Mouse (Mus musculus) small intestine, adult 2 months (tissue): ENCODE measurements around the gene Acot9. TPM values are rescaled to one million over a fixed set of nuclear protein-coding genes. Genes with fewer than 3 reads are reported as not detected.

Source experiments
- H3K27ac ChIP-seq: fragments of 200-500 bp; 2 replicates; pipeline ENCODE4 v1.5.1; 2012; ENCODE audit warnings: low read depth, low read length, control low read depth, inconsistent platforms; ENCODE audit not compliant: insufficient read depth
- H3K27me3 ChIP-seq: fragments of 200-500 bp; 2 replicates; pipeline ENCODE4 v1.6.1; 2012; ENCODE audit warnings: mild to moderate bottlenecking, moderate library complexity, low read length, inconsistent platforms; ENCODE audit not compliant: control insufficient read depth, insufficient read depth
- H3K36me3 ChIP-seq: fragments of 200-500 bp; 2 replicates; pipeline ENCODE4 v1.6.1; 2012; ENCODE audit warnings: mild to moderate bottlenecking, low read length, control low read depth, inconsistent platforms; ENCODE audit not compliant: control insufficient read depth, insufficient read depth
- H3K4me1 ChIP-seq: fragments of 200-500 bp; 2 replicates; pipeline ENCODE4 v1.6.1; 2012; ENCODE audit warnings: low read length, inconsistent platforms, mixed read lengths; ENCODE audit not compliant: control insufficient read depth, insufficient read depth, insufficient read length
- H3K4me3 ChIP-seq: fragments of 200-500 bp; 2 replicates; pipeline ENCODE4 v1.5.1; 2012; ENCODE audit warnings: low read depth, mild to moderate bottlenecking, control low read depth, inconsistent platforms, low read length, moderate library complexity
- CTCF ChIP-seq: fragments of 200-500 bp; IDR thresholded peaks from 2 replicates; pipeline ENCODE4 v1.5.1; 2012; ENCODE audit warnings: low read depth, mild to moderate bottlenecking, control low read depth, inconsistent platforms, low read length, moderate library complexity, mixed read lengths; ENCODE audit not compliant: insufficient replicate concordance, insufficient read length; ENCODE audit errors: extremely low read depth
- POLR2A ChIP-seq: fragments of 200-500 bp; IDR thresholded peaks from 2 replicates; pipeline ENCODE4 v1.6.1; 2012; ENCODE audit warnings: low read depth, mild to moderate bottlenecking, control low read depth, inconsistent platforms, low read length, moderate library complexity
- WGBS: fragments of 180-500 bp; shearing (Covaris S2); methylation state at CpG from one replicate; pipeline ENCODE4 v1.1.7; 2018; 5-methylcytosine and 5-hydroxymethylcytosine counted together
- polyA plus RNA-seq: library from polyadenylated mRNA; depleted of rRNA; stranded (reverse); fragments of >200 nt; gene quantifications from 2 replicates; pipeline ENCODE4 v1.2.3, GENCODE M21; 2012

The Acot9 gene
- polyA plus RNA-seq, 1 experiment, result 8.0 TPM

GRCm38 (mm10) chrX:155278483-155278882, 16.2 kb downstream of the Acot9 start:
- 69% methylated on average over 4 of the region's 4 CpGs for WGBS
- TF ChIP-seq CTCF, result no peak
- TF ChIP-seq POLR2A, result no peak
- Histone ChIP-seq H3K27ac (no peak overlapping the region), H3K27me3 (no peaks in the 10 kb centered on the region), H3K4me3 (no peak overlapping the region), H3K36me3 (peaks cover 14% of the 10 kb centered on the region), H3K4me1 (no peaks in the 10 kb centered on the region)

DNA sequence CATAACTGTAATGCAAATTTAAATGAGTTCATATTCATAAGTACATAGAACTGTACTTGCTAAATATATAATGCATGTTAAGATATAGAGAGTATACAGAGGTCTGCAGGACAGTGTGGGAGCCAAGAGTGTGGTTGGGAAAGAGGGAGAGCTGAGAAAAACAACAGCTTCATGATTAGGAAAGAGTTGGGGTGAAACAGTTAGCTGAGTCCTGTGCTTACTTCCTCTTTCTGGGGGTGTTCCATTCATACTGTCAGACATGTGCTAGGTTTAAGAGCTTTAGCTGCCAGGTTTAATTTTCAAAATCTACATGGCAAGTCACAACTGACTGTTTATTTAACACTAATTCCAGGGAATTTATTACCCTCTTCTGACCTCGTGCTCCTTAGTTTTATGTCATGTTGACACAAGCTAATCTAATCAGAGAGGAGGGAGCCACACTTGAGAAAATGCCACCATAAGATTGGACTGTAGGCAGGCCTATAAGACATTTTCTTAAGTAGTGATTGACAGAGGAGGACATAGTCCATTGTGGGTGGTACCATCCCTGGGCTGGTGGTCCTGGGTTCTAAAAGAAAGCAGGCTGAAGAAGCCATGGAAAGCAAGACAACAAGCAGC, 18.3 kb downstream of the Acot9 start:
- 6% methylated on average over 1 of the region's 1 CpGs for WGBS
- H3K27ac ChIP-seq, result no peak overlapping the region
- H3K36me3 ChIP-seq, result peaks cover 8% of the 10 kb centered on the region
- no peaks in the 10 kb centered on the region for H3K4me1 ChIP-seq
- TF ChIP-seq POLR2A (no peak), CTCF (no peak)
- H3K27me3 ChIP-seq, result no peaks in the 10 kb centered on the region
- no peak overlapping the region for H3K4me3 ChIP-seq

GRCm38 (mm10) chrX:155306390-155306789, 44.1 kb downstream of the Acot9 start:
- Histone ChIP-seq H3K27me3 (no peaks in the 10 kb centered on the region), H3K27ac (no peak overlapping the region), H3K4me1 (no peaks in the 10 kb centered on the region), H3K4me3 (no peak overlapping the region), H3K36me3 (no peaks in the 10 kb centered on the region)
- TF ChIP-seq CTCF (no peak), POLR2A (no peak)
- 94% methylated on average over 2 of the region's 2 CpGs for WGBS

DNA sequence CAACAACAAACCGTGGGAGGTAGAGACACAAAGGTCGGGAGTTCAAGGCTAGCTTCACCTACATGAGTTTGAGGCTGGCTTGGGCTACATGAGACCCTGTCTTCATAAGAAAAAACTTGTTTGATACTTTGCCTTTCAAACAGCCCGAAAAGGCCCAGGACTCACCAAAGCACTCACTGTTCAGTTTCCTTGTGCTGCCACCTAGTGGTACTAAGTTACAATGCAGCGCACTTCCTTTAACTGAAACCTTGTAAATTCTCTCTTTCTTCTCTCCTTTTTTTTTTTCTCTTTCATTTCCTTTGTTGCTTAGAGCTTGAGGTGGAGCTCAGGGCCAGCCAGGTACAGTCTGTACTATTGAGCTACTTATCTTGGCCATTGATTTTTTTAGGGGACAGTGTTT, 55.8 kb downstream of the Acot9 start:
- Histone ChIP-seq H3K4me3 (no peak overlapping the region), H3K36me3 (no peaks in the 10 kb centered on the region), H3K27me3 (no peaks in the 10 kb centered on the region), H3K4me1 (no peaks in the 10 kb centered on the region), H3K27ac (no peak overlapping the region)
- TF ChIP-seq CTCF (no peak), POLR2A (no peak)
- WGBS, result 39% methylated on average over 4 of the region's 4 CpGs

DNA sequence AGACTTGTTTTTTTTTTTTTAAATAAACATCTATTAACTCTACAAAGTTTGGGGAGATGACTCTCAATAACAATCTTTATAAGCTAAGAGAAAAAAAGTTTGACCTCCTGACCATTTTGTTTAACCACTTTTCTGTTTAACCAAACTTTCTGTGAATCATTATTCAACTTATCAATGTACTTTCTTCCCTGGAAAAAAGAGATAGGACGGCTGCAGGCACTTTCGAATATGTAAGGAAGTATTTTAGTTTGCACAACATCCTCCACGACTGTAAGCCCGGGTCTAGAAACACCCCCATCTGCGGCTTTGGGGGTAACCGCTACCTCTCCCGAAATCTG, 75.3 kb downstream of the Acot9 start:
- peak overlapping the region; percentile 98 for H3K4me3 ChIP-seq
- no peaks in the 10 kb centered on the region for H3K36me3 ChIP-seq
- TF ChIP-seq CTCF, result no peak
- no peak for TF ChIP-seq POLR2A
- H3K27me3 ChIP-seq, result no peaks in the 10 kb centered on the region
- H3K4me1 ChIP-seq, result no peaks in the 10 kb centered on the region; the same call in 1 of the 2 replicates
- WGBS, result 16% methylated on average over 7 of the region's 7 CpGs
- H3K27ac ChIP-seq, result no peak overlapping the region

DNA sequence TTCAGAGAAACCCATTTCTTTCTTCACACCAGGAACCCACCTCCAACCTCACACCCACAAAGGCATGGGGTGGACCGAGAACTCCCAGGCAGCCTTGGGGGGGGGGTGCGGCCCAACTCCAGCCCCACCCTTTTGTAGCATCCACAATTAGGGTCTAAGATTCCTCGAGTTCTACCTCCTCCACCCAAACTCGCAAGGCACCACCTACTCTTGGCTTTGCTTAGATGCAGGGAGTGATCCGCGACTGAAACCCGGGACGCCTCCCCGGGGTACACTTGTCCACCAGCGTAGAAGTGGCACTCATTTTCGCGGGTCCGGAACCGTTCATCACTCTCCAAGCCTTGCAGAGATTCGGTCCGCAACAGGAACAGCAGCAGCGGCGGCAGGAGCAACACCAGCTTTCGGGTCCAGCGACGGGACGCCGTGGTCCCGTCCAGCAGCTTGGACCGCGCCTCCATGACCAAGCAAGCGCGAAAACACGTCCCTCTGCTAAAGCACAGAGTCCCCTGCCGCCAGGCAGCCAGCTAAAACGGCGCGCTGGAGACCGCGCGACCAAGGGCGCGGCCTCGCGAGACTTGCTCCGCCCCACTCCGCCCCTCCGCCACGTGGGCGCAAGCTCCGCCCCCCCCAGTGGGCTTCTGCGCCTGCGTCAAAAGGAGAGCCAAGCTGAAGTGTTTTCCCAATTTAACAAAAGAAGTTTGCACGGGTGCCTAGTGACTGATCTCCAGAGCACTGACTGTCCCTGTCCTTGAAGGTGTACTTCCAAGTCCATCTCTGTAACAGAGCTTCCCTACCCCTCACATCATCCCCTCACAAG, 75.9 kb downstream of the Acot9 start:
- no peaks in the 10 kb centered on the region for H3K36me3 ChIP-seq
- H3K4me1 ChIP-seq, result no peaks in the 10 kb centered on the region; the same call in 1 of the 2 replicates
- no peaks in the 10 kb centered on the region for H3K27me3 ChIP-seq
- WGBS, result 15% methylated on average over 48 of the region's 49 CpGs
- TF ChIP-seq CTCF, result no peak
- TF ChIP-seq POLR2A, result peak; percentile 11; the same call in 1 of the 2 replicates
- H3K27ac ChIP-seq, result peak overlapping the region; percentile 60; the same call in 1 of the 2 replicates
- H3K4me3 ChIP-seq, result peak overlapping the region; percentile 98

- TF ChIP-seq CTCF (no peak), POLR2A (no peak)
- no peaks in the 10 kb centered on the region; the same call in 1 of the 2 replicates for H3K4me1 ChIP-seq
Measured at GRCm38 (mm10) chrX:155340654-155341053, 78.4 kb downstream of the Acot9 start, which contains the start of gene Prdx4. Prdx4 (minus strand) TSS chrX:155340754.

More at GRCm38 (mm10) chrX:155340654-155341053, 78.4 kb downstream of the Acot9 start, which contains the start of gene Prdx4:
- Histone ChIP-seq H3K27ac (no peak within 1 kb of the TSS), H3K4me3 (no peak within 1 kb of the TSS), H3K36me3 (no peaks in the 10 kb centered on the region), H3K27me3 (no peaks in the 10 kb centered on the region)
